21 mouse cellular contexts compared by ENCODE assay signal in genomic region chr6:92517002-92517401, GRCm38 (mm10).
DNase-seq lines count a peak whose midpoint lies in the region; ATAC-seq lines count a peak whose summit lies in the region.
"Had no signal": no experiment of that assay in that cellular context is flagged by ENCODE, and none has a peak within 500 bp of the region (broad histone marks: within the 10 kb centered on the region; RNA-seq: fewer than 3 reads in every experiment).

No protein-coding gene starts in this region.

- no peak for ATAC-seq in heart, embryonic 12.5 days (ENCODE audit: insufficient number of reproducible peaks, low FRiP score)
- no peak for ATAC-seq in intestine, embryonic 15.5 days
- ATAC-seq: forebrain, embryonic 15.5 days; midbrain, embryonic 15.5 days had no signal

- H3K9me3 ChIP-seq in heart, embryonic 12.5 days (replicated peaks) = no peaks in the 10 kb centered on the region
- H3K9me3 ChIP-seq in intestine, embryonic 15.5 days = no peaks in the 10 kb centered on the region
- H3K9me3 ChIP-seq: embryonic facial prominence, embryonic 13.5 days; forebrain, embryonic 15.5 days; hindbrain, embryonic 13.5 days; midbrain, embryonic 15.5 days had no signal

- intact Hi-C loops in heart, postnatal 10 days (cut with DNase I) = no loop called here

- WGBS in heart, embryonic 12.5 days = 37% methylated on average over 2 of the region's 2 CpGs
- WGBS in intestine, embryonic 15.5 days = 8% methylated on average over 2 of the region's 2 CpGs

- H3K36me3 ChIP-seq in heart, embryonic 12.5 days = no peaks in the 10 kb centered on the region
- H3K36me3 ChIP-seq in intestine, embryonic 15.5 days = no peaks in the 10 kb centered on the region
- H3K36me3 ChIP-seq: embryonic facial prominence, embryonic 13.5 days; forebrain, embryonic 15.5 days; hindbrain, embryonic 13.5 days; midbrain, embryonic 15.5 days had no signal

- no peak overlapping the region for H3K4me2 ChIP-seq in heart, embryonic 12.5 days
- no peak overlapping the region for H3K4me2 ChIP-seq in intestine, embryonic 15.5 days (replicated peaks)
- H3K4me2 ChIP-seq: embryonic facial prominence, embryonic 13.5 days; forebrain, embryonic 15.5 days; hindbrain, embryonic 13.5 days; liver, embryonic 11.5 days; midbrain, embryonic 15.5 days had no signal

- DNase-seq in heart, postnatal 10 days = no peak
- DNase-seq in kidney, postnatal 10 days = peak; percentile 31
- no peak for DNase-seq in kidney, adult 8-10 months
- DNase-seq in 3T3-L1 (ENCODE audit: low read depth, low spot score) = peak; percentile 58
- DNase-seq in left cerebral cortex, adult 9 months (ENCODE audit: low spot score in 2 of 2) = no peak
- DNase-seq: cerebellum, adult 2 months; cerebellum, postnatal 36 days; gastrocnemius, postnatal 25 days; heart, postnatal 14 days; kidney, postnatal 14 days; lung, adult 18-20 months had no signal

- no peak overlapping the region for H3K4me3 ChIP-seq in heart, embryonic 12.5 days
- no peak overlapping the region for H3K4me3 ChIP-seq in intestine, embryonic 15.5 days (replicated peaks)
- H3K4me3 ChIP-seq: embryonic facial prominence, embryonic 13.5 days; forebrain, embryonic 15.5 days; hindbrain, embryonic 13.5 days; left cerebral cortex, adult 2 months; megakaryocyte, embryonic 14.5 days; midbrain, embryonic 15.5 days; myocyte had no signal

- H3K4me1 ChIP-seq in heart, embryonic 12.5 days (replicated peaks) = peaks cover 42% of the 10 kb centered on the region
- H3K4me1 ChIP-seq in intestine, embryonic 15.5 days (replicated peaks) = peaks cover 12% of the 10 kb centered on the region
- H3K4me1 ChIP-seq: megakaryocyte, embryonic 14.5 days; midbrain, embryonic 15.5 days had no signal

- H3K9ac ChIP-seq in heart, embryonic 12.5 days = no peak overlapping the region
- no peak overlapping the region for H3K9ac ChIP-seq in intestine, embryonic 15.5 days
- H3K9ac ChIP-seq: embryonic facial prominence, embryonic 13.5 days; forebrain, embryonic 15.5 days; hindbrain, embryonic 13.5 days; midbrain, embryonic 15.5 days had no signal

- H3K27me3 ChIP-seq in heart, embryonic 12.5 days (replicated peaks) = no peaks in the 10 kb centered on the region
- no peaks in the 10 kb centered on the region for H3K27me3 ChIP-seq in intestine, embryonic 15.5 days (replicated peaks)
- H3K27me3 ChIP-seq: embryonic facial prominence, embryonic 13.5 days; forebrain, embryonic 15.5 days; hindbrain, embryonic 13.5 days; megakaryocyte, embryonic 14.5 days; midbrain, embryonic 15.5 days had no signal

- peak overlapping the region; percentile 48; the same call in 1 of the 2 replicates for H3K27ac ChIP-seq in heart, embryonic 12.5 days (ENCODE audit: poor library complexity, severe bottlenecking)
- peak overlapping the region; percentile 55; the same call in 1 of the 2 replicates for H3K27ac ChIP-seq in intestine, embryonic 15.5 days
- H3K27ac ChIP-seq: embryonic facial prominence, embryonic 13.5 days; forebrain, embryonic 15.5 days; hindbrain, embryonic 13.5 days; left cerebral cortex, adult 2 months; midbrain, embryonic 15.5 days had no signal

Comparison
In these comparisons a context has a peak if more than half of its experiments do, and no peak if none do; other contexts are left out.
1. DNase-seq: peak in kidney, postnatal 10 days (single experiment) and 3T3-L1 (single experiment); none in heart, postnatal 10 days (0 of 2), kidney, adult 8-10 months (0 of 2) and left cerebral cortex, adult 9 months (0 of 2).